Mouse (Mus musculus): ENCODE data around the gene Dock10.

DNA sequence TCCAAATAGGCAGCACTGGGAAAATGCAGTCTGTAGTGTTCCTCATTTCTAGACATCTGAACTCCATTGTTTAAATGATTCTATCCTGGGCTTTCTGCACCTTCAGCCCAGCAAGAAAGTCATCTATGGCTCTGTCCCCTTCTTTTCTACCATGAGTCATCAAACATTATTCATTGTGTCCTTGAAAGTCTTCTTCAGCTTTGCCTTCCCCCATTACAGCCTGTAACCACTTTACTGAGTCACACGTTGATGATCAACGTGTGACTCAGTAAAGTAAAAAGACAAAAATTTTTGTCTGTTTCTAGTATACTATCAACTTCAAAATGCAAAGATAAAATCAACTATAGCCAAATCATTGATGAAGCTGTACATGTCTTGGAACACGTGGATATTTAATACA, 116.5 kb downstream of the Dock10 start:
- TF ChIP-seq CTCF (IDR thresholded peaks at IDR 0.05; ENCODE audit: borderline replicate concordance, insufficient read depth, low read length) (no peak), POLR2A (IDR thresholded peaks at IDR 0.05; ENCODE audit: low read depth, low read length) (no peak)

Data from embryonic fibroblast, embryonic 13.5 days (primary cell).